Mouse (Mus musculus) right cerebral cortex, postnatal 4 days (tissue): ENCODE measurements around the gene D17H6S53E.

Experiments
- DNase-seq: peaks from one replicate; pipeline ENCODE4 v3.0.0-alpha.2; 2022

D17H6S53E gene

GRCm38 (mm10) chr17:35163326-35164081 is 37.3 kb downstream of the D17H6S53E start:
- DNase-seq, result no peak

- no peak for DNase-seq
These were observed 38.0 kb downstream of the D17H6S53E start for GRCm38 (mm10) chr17:35164218-35164567.

- DNase-seq, result peak; percentile 98
These were observed 38.6 kb downstream of the D17H6S53E start, which contains the start of gene Prrc2a for GRCm38 (mm10) chr17:35164568-35165450. Gene Prrc2a (minus strand): TSS chr17:35164897.

DNA sequence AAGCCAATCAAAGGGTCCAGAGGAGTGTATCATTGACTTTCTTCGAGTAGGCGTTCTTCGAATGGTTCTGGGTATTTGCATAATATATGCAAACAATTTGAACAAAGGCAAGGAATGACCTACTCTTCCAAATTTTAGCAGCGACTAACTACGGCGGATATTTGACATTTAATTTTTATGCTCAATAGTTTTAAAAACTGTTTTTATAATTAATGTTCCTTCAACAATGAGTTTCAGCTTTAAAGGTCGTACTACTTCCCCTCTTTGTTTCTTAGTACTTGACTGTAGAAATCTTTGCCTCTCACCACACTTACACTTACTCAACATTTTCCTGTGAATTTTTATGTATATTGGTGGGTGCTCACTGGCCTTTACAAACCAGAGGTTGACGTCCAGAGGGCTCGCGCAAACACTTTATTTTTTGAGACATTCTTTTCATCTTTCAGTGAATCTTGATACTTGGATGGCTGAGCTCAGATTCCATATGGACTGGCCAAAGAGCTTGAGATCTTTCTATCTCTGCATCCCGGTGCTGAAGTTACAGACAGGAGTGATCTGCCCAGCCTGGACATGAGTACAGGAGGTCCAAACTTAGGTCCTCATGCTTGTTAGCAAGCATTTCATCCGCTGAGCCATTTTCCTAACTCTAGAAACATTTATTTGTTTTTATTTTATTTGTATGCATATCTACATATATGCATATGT is 39.4 kb downstream of the D17H6S53E start:
- no peak for DNase-seq

DNA sequence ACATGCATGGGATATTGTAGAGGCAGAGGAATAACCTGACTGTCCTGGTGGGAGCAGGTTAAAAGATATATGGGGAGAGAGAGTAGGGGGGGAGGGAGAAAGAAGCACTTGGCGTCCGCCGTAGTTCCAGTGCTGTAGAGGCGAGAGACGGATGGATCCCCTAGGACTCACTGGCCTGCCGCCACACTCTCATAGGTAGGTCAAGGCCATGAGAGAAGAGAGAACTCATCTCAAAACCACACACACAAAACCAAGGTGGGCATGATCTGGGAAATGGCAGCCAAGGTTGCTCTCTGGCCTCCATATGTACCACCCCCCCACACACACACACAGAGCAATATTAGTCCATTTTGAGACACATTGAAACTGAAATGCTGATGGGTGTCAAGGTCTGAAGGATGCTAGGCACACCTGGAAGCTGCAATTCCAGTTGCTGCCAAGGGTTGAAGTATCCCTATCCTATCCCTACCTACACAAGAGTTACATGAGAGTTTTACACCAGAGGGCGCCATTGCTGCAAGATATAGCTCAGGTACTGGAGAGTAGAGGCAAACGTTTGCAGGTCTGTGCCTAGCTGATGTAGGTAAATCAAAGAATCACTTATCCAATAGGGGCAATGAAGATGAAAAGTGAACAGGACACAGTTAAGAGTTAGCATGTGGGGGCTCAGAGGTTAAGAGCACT is 40.3 kb downstream of the D17H6S53E start:
- peak; percentile 61 for DNase-seq

DNA sequence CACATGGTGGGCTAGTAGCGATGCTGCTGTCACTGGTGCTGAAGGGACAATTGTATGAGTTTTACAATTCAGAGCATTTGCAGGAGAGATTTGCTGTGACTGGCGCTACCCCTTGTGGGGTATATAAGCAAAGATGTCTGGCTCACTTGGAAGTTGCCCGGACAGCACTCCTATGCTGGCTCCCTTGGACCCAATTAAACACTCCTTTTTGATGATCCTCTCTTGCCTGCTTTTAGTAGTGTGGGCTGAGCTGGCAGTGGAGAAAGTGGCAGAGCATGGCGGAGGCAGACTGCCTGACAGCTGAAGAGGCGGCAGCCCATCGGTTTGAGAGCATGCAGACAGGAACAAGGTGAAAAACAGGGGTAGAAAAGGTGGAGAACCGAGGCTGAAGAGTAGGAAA is 41.6 kb downstream of the D17H6S53E start:
- DNase-seq, result no peak

DNA sequence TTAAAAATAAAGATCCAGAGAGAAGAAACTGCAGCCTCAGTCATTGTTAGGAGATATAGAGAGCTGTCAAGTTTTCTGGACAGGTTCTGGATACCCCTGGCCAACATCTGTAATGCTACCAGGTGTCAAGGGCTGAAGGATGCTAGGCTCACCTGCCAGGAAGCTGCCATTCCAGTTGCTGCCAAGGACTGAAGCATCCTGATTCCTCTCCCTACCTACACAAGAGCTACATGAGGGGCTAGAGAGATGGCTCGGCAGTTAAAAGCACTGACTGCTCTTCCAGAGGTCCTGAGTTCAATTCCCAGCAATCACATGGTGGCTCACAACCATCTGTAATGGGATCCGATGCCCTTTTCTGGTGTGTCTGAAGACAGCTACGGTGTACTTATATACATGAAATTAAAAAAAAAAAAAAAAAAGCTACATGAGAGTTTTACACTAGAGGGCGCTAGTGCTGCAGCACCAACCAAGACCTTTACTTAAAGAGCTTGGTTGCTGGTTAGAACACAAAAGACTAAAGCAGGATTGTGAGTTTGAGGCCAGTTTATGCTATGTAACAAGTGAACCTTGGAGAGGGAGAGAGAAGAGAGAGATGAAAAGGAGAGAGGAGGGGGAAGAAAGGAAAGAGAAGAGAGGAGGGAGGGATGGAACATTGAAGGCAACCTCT is 42.5 kb downstream of the D17H6S53E start:
- DNase-seq, result no peak

DNA sequence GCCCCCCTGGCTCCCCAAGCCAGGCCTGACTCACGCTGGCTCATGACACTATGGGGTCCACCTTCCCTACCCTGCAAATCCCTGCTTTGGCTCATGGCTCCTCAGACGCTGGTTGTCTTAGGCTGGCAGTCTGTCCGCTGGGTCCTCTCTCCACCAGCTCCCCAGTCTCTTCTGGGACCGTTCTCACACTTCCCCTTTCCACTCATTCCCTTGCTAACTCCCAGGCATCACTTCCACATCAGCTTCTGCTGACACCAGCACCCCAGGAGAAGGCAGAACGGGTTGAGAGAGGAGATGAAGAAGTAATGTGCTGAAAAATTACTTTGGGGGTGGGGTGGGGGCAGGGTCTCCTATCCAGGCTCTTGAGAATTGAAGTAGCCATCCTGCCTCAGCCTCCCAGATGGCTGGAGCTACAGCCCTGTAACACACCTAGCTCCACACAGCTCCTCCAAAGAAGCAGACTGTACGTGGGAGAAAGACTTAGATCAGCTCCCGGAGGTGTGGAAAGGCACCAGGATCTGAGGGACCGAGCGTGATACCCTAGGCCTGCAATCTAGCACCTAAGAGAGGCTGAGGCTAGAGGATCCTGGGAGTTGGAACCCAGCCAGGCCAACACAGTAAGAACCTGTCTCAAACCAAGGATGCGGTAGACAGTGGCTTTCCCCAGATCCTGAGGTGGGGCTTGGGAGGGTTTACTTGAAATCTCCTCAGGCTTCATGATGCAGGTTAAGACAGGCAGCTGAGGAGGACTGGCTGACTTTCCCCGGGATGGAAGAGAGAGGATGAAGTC is 46.5 kb downstream of the D17H6S53E start:
- no peak for DNase-seq

GRCm38 (mm10) chr17:35173329-35173728 is 47.2 kb downstream of the D17H6S53E start:
- no peak for DNase-seq

- no peak for DNase-seq
These were observed 48.2 kb downstream of the D17H6S53E start for GRCm38 (mm10) chr17:35174201-35174977.

DNA sequence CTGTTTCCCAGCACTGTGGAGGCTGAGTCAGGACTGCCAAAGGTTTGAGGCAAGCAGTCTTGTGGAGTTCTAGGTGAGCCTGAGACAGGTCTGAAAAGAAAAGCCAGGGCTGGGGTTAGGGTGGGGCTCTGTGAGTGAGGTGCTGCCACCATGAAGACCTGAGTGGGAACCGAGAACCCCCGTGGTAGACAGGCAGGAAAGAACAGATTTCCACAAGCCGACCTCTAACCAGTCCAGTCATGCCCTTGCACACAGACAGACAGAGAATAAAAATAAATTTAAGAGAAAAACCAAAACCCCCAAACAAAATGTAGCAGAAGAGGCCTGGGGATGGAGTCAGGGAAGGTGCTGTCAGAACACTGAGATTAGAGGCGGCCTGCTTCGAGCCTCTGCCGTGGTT is 49.2 kb downstream of the D17H6S53E start:
- DNase-seq, result no peak

- no peak for DNase-seq
These were observed 49.8 kb downstream of the D17H6S53E start, which contains the start of gene Aif1 for GRCm38 (mm10) chr17:35175968-35176367. Gene Aif1 (minus strand): TSS chr17:35176068.
